Mouse (Mus musculus): ENCODE data around the gene Celsr1.

DNA sequence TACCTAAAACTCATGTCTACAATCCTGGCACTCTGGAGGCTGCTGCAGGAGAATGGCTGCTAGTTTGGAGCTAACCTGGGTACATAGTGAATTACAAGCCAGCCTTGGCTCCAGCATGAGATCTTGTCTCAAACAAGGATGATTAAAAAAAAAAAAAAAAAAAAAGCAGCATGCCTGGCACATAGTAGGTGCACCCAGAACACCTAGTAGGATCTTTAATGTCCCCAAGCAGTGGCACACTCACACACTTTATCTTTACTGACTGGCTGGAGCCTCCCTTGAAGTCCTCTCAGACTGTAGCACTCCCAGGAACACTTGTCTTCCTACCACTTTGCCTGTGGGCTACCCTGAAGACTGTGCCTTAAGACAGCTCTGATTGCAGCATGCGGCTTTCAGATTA is 46.8 kb upstream of the Celsr1 start:
- TF ChIP-seq CTCF (conservative IDR thresholded peaks at IDR 0.05 in 1 of 2, IDR thresholded peaks at IDR 0.05 in 1 of 2; ENCODE audit: low read depth in 2 of 2, low read length in 2 of 2): no peak
- no peak for TF ChIP-seq ZNF384 (IDR thresholded peaks at IDR 0.05; ENCODE audit: low read depth, low read length)
- no peak for TF ChIP-seq KAT2A (IDR thresholded peaks at IDR 0.05; ENCODE audit: insufficient replicate concordance, low read length)
- no peak for TF ChIP-seq RAD21 (IDR thresholded peaks at IDR 0.05; ENCODE audit: low read depth, low read length)
- TF ChIP-seq HCFC1 (IDR thresholded peaks at IDR 0.05; ENCODE audit: low read depth, low read length): no peak
- no peak for TF ChIP-seq NRF1 (IDR thresholded peaks at IDR 0.05; ENCODE audit: low read depth, low read length)
- peak; percentile 84 for TF ChIP-seq ZKSCAN1 (IDR thresholded peaks at IDR 0.05; ENCODE audit: borderline replicate concordance, low read depth, low read length)
- TF ChIP-seq EP300 (IDR thresholded peaks at IDR 0.05; ENCODE audit: low read length): no peak
- TF ChIP-seq USF2 (conservative IDR thresholded peaks at IDR 0.05; ENCODE audit: low read depth, low read length): no peak
- TF ChIP-seq GABPA (IDR thresholded peaks at IDR 0.05; ENCODE audit: insufficient replicate concordance, low read depth, low read length): no peak
- TF ChIP-seq POLR2A (IDR thresholded peaks at IDR 0.05; ENCODE audit: low read depth, low read length): no peak
- TF ChIP-seq RCOR1 (conservative IDR thresholded peaks at IDR 0.05; ENCODE audit: low read depth, low read length): no peak
- TF ChIP-seq ETS1 (conservative IDR thresholded peaks at IDR 0.05; ENCODE audit: low read depth, low read length): no peak
